Mouse (Mus musculus) skeletal muscle tissue, postnatal 0 days (tissue): ENCODE measurements around the gene Lrmda. TPM values are rescaled to one million over a fixed set of nuclear protein-coding genes. Genes with fewer than 3 reads are reported as not detected.

ENCODE experiments used
- microRNA-seq, 2 experiments: library from miRNA; unstranded; fragments of <30 nt; microRNA quantifications; one replicate each; pipeline ENCODE4; 2016
- polyA plus RNA-seq: library from polyadenylated mRNA; unstranded; fragments of >200 nt; fragmentation: Nextera tagmentation; extraction: Ambion mirVana; gene quantifications from 2 replicates; pipeline ENCODE4 v1.2.1, GENCODE M21; 2015

Gene Lrmda
- polyA plus RNA-seq = 0.50 and 0.71 TPM in 2 replicates

DNA sequence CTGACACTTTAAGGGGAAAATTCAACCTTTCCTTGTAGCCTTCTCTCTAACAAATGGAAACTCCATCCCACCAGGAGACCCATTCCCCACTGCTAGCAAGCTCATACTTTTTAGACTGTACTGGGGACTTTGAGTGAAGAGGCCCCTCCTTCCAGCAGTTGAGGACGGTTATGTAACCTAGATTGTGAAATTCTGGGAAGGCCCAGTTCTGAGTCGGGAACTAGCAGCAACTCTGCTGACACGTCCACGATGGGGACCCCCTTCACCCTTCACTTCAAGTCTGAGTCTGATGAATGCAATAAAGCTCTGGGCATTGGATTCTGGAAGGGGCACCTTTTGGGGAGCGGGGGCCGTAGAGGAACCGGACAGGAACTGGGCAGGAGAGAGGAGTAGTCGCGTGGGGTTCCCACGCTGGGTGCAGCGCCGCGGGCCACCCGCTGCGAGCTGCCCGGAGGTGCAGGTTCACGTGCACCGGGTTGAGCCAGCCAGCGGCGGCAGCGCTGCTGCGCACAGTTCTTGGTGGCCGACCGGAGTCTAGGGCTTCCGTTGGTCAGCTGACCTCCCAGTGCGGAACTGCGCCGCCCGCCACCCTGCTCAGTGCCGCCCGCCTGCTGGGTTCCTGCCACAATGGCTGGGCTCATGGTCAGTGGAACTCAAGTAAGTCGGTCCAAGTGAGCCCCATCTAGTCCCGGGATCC is at the start of gene Lrmda:
Gene Lrmda, plus strand, starts transcription at position 461 of the 697 bp plus-strand sequence.

DNA sequence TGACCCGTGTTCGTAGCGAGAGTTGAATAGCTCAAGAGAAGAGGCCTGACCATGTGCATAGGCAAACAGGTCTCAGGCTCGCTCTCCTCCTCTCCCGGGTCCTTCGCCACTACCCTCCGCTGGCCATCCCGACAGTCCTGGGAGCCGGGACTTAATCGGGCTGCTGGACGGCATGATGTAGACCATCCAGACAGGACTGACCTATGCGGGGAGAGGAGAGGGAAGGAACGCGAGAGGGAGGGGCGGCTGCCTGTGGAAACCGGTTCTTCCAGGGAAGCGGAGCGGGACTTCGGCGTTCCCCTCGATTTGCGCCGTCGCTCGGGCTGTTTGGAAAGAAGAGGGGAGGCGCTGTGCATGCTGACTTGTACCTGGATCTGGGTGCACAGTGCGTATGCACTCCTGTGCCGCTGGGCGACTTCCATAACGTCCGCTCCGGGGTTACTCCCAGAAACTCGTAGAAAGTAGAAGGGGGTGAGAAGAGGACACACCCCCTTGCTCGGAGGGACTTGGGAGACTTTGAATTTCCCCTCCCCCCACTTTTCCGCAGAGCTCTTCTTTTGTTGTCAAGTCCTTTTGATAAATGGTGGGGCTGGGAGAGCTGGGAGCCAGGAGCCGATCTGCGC is 30.1 kb upstream of the Lrmda start, which contains the start of gene Zfp503:
Gene Zfp503, minus strand, starts transcription at position 311 of the 623 bp plus-strand sequence.

Small RNA genes within 50 kb of the gene (microRNA-seq; reads per million reads assigned to microRNA genes)
- gene Gm27532 = 0 reads per million in 2 experiments

Other genes with a start within 250 kb of the Lrmda start
- 399 and 408 TPM in 2 replicates for gene Vdac2, start 194.5 kb upstream of the Lrmda start, polyA plus RNA-seq
- 14.7 and 18.3 TPM in 2 replicates for gene Comtd1, start 170.7 kb upstream of the Lrmda start, polyA plus RNA-seq
- gene Zfp503, start 30.1 kb upstream of the Lrmda start, polyA plus RNA-seq = 4.7 and 7.7 TPM in 2 replicates